Mouse (Mus musculus): Measurements from ENCODE around the gene Tpcn2.

Tpcn2 gene

GRCm38 (mm10) chr7:145206056-145206610 is 77.7 kb downstream of the Tpcn2 start:
- DNase-seq (ENCODE audit: low read depth in 1 of 2, low spot score in 2 of 2): no peak

DNA sequence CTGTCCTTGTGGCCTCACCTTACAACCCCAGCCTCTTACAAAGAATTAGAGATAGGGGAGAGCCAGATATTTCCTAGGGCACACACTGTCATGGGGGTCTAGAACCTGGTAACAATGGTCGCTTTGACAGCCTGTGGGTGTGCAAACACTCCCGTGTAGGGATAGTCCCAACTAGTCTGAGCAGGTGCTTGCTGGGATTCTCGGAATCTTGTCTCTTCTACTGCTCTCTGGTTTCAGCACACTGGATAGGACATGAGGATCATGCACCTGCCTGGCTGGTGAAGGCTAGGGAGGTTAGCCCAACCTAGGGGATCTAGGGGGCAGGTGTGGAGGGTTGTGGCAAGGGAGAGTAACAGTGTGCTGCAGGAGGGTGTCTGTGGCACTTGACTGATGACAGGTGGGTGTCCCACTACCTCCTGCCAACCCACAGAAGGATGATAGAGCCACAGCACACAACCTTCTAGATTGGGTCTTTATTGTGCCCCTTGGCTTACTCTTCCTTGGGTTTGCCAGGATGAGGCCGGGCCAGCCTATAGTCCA is 78.4 kb downstream of the Tpcn2 start:
- no peak for DNase-seq (ENCODE audit: low read depth in 1 of 2, low spot score in 2 of 2)

- no peak for DNase-seq (ENCODE audit: low read depth in 1 of 2, low spot score in 2 of 2)
These were observed 84.1 kb downstream of the Tpcn2 start for GRCm38 (mm10) chr7:145199711-145200110.

DNA sequence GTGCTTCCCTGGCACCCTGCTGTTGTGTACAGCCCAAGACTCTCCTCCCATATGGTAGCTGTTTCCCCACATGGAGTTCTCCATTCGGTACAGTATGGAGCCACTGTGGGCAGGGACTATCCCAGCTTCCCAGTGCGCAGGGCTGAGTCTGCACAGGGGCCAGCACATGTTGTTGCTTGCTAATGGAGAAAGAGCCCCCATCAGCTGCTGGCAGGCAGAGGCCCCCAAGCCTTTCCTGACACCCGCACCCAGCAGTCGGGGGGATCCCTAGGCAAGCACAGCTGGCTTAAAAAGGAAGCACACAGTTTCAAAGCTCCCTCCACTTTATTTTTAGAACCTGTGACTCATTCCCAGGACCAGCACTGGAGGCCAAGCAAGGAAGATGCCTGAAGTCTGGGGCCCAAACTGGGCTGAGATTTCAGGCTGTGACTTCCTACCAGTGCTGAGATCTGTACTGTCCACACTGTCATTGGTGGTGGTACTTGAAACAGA is 85.5 kb downstream of the Tpcn2 start:
- DNase-seq (ENCODE audit: low read depth in 1 of 2, low spot score in 2 of 2): no peak

DNA sequence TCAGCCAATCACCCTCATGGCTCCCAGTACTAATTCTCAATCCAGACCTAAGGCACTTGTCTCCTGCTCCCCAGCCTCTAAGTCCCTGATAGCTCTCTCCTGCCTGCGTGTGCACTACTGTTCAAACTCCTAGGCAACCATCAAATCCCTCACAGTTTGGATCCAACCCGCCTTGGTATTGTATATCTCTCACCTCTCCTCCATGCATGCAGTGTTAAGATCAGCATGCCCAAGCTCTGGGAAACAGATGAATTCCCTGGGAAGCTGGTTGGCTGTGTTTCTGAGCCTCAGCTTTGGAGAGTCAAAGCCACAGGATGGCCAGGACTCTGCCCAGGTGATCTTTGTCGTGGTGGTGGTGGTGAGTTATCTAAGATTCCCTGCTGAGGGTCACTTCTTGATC is 86.1 kb downstream of the Tpcn2 start:
- DNase-seq (ENCODE audit: low read depth in 1 of 2, low spot score in 2 of 2): no peak

DNA sequence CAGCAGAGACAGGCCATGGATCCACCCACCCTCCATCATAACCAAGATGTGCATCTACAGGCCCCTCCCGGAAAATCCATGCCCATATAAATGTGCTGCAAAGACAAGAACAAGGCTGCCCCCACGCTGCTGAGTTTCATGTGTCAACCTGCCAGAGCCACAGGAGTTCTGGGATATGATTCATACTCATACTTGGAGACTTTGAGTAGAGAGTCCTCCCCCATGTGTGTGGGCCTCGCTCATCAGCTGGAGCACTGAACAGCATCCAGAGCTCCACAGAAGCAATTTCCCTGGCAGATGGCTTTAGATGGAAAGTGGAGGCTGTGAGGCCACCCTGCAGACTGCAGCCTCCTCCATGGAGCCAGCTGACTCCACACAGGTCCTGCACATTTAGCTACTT is 86.8 kb downstream of the Tpcn2 start:
- DNase-seq (ENCODE audit: low read depth in 1 of 2, low spot score in 2 of 2): no peak

- no peak for DNase-seq (ENCODE audit: low read depth in 1 of 2, low spot score in 2 of 2)
These were observed 87.5 kb downstream of the Tpcn2 start for GRCm38 (mm10) chr7:145196340-145196739.

- DNase-seq (ENCODE audit: low read depth in 1 of 2, low spot score in 2 of 2): no peak
These were observed 88.5 kb downstream of the Tpcn2 start for GRCm38 (mm10) chr7:145195186-145195927.

- DNase-seq (ENCODE audit: low read depth in 1 of 2, low spot score in 2 of 2): no peak
These were observed 89.2 kb downstream of the Tpcn2 start for GRCm38 (mm10) chr7:145194455-145195161.

DNA sequence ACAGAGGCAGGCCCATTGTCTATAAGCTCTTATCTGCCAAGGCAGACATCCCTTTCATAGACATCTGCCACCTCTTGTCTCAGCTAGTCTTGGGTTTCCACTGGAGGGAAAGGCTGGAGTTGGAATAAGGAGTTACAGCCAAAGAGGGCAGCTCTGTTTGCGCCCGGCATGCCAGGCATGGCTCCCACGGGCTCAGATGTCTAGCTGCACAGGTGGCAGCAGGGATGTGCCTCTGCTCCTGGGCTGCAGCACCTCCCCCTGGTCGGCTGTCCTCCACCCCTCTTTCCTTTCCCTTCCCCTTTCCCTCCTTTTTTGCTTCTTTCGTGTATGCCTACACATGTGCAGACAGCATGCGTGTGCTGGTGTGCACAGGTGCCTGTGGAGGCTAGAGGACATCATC is 91.0 kb downstream of the Tpcn2 start:
- DNase-seq (ENCODE audit: low read depth in 1 of 2, low spot score in 2 of 2): no peak

DNA sequence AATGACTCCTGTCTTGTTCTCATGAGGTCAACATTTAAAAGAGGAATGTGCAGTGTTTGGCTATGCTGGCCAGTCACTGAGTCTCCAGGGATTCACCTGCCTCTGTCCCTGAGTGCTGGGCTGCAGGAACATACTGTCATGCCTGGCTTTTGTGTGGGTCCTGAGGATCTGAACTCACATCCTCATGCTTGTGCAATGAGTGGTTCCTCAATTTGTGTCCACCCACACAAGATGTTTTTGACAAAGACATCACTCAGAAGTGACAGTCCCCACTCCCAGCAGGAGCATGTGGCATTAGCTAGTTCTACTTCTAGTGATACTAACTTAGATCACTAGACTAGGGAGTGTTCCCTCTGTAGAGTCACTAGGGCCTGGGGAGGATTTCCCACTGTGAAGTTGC is 93.3 kb downstream of the Tpcn2 start:
- no peak for DNase-seq (ENCODE audit: low read depth in 1 of 2, low spot score in 2 of 2)

GRCm38 (mm10) chr7:145189342-145189741 is 94.5 kb downstream of the Tpcn2 start:
- DNase-seq (ENCODE audit: low read depth in 1 of 2, low spot score in 2 of 2): no peak

- no peak for DNase-seq (ENCODE audit: low read depth in 1 of 2, low spot score in 2 of 2)
These were observed 96.0 kb downstream of the Tpcn2 start for GRCm38 (mm10) chr7:145187802-145188201.

DNA sequence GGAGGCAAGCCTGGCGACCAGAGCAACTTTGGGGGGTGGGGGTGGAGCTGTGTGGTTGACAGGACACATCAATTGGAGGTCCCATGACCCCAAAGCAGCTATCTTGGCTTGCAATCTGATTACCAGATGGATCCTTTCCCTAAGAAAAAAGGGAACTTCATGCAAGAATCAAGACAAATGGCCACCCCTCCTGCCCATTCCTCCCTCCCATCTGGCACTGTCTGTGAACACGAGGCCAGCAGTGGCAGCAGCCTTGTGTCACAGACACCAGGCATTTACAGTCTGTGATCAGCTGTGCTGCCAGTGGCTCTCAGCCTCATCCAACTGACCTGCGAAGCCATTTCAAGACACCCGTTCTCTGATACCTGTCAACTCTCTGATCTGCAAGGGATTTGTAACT is 101.4 kb downstream of the Tpcn2 start:
- DNase-seq (ENCODE audit: low read depth in 1 of 2, low spot score in 2 of 2): no peak

GRCm38 (mm10) chr7:145181376-145182034 is 102.3 kb downstream of the Tpcn2 start:
- no peak for DNase-seq (ENCODE audit: low read depth in 1 of 2, low spot score in 2 of 2)

GRCm38 (mm10) chr7:145179691-145180091 is 104.1 kb downstream of the Tpcn2 start:
- DNase-seq (ENCODE audit: low read depth in 1 of 2, low spot score in 2 of 2): no peak

DNA sequence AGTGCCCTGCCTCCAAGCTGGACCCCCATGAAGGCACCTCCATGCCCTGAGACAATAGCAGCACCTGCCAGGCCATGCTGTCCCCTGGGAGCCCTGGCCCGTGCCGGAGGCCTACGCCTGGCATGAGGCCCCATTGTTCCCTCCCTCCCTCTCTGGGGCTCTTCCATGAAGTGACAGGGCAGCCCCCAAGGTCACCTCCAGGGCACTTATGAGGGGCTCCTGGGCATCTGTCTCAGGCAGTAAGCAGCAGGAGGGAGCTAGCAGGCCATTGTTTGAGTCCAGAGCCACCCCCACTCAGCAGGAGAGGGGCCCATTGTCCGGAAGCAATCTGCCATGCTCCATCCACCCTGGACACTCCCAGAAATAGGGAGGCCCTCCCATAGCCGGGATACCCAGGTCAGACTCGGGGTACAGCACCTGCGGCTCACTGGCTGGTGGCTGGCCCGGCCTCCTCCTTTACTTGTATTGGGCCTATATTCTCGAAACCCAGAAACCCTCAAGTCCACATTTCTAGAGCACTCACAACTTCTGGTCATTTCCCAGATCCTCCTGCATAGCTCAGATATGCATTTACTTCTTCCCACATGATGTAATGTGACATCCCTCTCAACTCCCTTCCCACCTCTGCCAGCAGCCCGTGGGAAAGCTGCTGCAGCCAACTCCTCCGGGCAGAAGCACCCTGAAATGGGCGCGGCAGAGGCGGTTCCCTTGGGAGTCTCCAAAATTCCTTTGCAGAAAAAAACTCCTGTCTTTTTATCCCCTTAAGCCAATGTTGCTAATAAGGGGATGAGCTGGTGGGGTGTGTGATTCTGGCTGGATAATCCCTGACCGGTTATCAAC is 106.8 kb downstream of the Tpcn2 start:
- DNase-seq (ENCODE audit: low read depth in 1 of 2, low spot score in 2 of 2): no peak

GRCm38 (mm10) chr7:145173563-145173962 is 110.2 kb downstream of the Tpcn2 start:
- no peak for DNase-seq (ENCODE audit: low read depth in 1 of 2, low spot score in 2 of 2)

DNA sequence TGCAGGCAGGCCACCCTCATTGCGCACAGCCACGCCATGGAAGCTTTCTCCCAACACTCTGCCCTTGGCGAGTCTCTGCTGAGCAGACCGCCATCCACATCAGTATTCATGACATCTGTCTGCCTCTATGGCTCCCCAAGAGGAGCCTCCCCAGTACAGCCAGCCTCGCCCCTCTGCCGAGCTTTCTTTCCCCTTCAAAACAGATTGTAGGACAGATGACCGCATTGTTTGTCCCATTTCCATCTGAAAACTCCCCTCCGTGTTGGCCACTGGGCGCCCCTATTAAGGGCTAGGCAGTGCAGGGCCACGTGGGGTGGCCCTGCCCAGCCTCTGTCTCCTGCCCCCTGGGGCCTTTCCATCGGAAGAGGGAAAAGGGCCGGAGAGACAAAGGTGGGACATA is 110.7 kb downstream of the Tpcn2 start:
- DNase-seq (ENCODE audit: low read depth in 1 of 2, low spot score in 2 of 2): no peak

DNA sequence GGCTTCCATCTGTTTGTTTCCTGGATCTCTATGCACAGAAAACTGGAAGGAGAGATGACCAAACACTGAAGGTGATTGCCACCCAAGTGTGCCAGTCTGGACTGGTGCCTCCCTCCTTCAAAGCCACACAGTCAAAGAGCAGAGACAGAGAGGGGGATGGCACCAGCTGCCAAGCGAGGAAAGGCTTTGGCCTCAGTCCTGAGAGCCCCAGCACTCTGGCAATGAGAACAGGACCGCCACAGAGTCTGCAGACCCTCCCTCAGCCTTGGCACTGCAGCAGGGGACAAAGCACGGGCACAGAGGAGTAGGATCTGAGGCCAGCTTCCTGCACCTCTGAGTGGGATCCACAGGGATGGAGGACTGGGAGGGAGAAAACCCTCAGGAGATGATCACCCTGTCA is 114.1 kb downstream of the Tpcn2 start:
- DNase-seq (ENCODE audit: low read depth in 1 of 2, low spot score in 2 of 2): no peak

Measured in monocyte, adult 2 months (primary cell).